Mouse (Mus musculus) B cell, adult 67 days (primary cell): ENCODE data around the gene Arl13b. TPM values are rescaled to one million over a fixed set of nuclear protein-coding genes. Genes with fewer than 3 reads are reported as not detected.

Experiments
- total RNA-seq, 2 experiments: library from RNA; stranded (reverse); gene quantifications; 4 replicates each; pipeline ENCODE4 v1.2.4; 2023

The Arl13b gene
- 10 to 100 TPM; 19.3 to 25.5 TPM for total RNA-seq

GRCm38 (mm10) chr16:62846498-62847312, at the start of gene Arl13b:
Gene Arl13b (minus strand): TSS chr16:62847040.

GRCm38 (mm10) chr16:62854191-62855068, 7.6 kb upstream of the Arl13b start, which contains the start of gene Pros1:
Gene Pros1 (plus strand): TSS chr16:62854307.

GRCm38 (mm10) chr16:62814491-62814890, 32.3 kb downstream of the Arl13b start, which contains the start of gene Stx19:
Gene Stx19 (plus strand): TSS chr16:62814676.

GRCm38 (mm10) chr16:62786621-62787331, 60.1 kb downstream of the Arl13b start, which contains the start of gene Nsun3:
Gene Nsun3 (minus strand): TSS chr16:62786818.

Other genes with a start within 250 kb of the Arl13b start
- gene Nsun3, start 60.2 kb downstream of the Arl13b start, total RNA-seq: 10 to 100 TPM; 12.8 to 20.4 TPM
- gene Stx19, start 32.4 kb downstream of the Arl13b start, total RNA-seq: not detected
- not detected for gene Pros1, start 7.3 kb upstream of the Arl13b start, total RNA-seq